Mouse (Mus musculus): ENCODE measurements around the gene Gca.

- TF ChIP-seq EP300 (optimal IDR thresholded peaks at IDR 0.05) (no peak), CTCF (IDR thresholded peaks at IDR 0.05; ENCODE audit: low read depth) (no peak)
Observed at GRCm38 (mm10) chr2:62670301-62670700, 6.2 kb downstream of the Gca start.

All from stomach, postnatal 0 days (tissue).